Mouse (Mus musculus) kidney, embryonic 16.5 days (tissue): ENCODE results near the gene Clmp. TPM values are rescaled to one million over a fixed set of nuclear protein-coding genes. Genes with fewer than 3 reads are reported as not detected.

ENCODE experiments used
- ATAC-seq: fragments of 200-750 bp; cut with Nextera tagmentation; 2 replicates; pipeline ENCODE4 v1.8.0; 2017; ENCODE audit warnings: moderate TSS enrichment; ENCODE audit not compliant: low FRiP score, low TSS enrichment
- H3K27ac ChIP-seq: fragments of 300-500 bp; sonication (generic); 2 replicates; pipeline ENCODE4 v1.5.1; 2014; ENCODE audit warnings: low read length
- H3K27me3 ChIP-seq: fragments of 300-500 bp; sonication (generic); 2 replicates; pipeline ENCODE4 v1.6.1; 2014; ENCODE audit warnings: low read length, control low read depth, mixed read lengths; ENCODE audit not compliant: insufficient read depth
- H3K36me3 ChIP-seq: fragments of 300-500 bp; sonication (generic); 2 replicates; pipeline ENCODE4 v1.6.1; 2014; ENCODE audit warnings: low read length, control low read depth, mixed read lengths; ENCODE audit not compliant: insufficient read depth
- H3K4me1 ChIP-seq: fragments of 300-500 bp; sonication (generic); 2 replicates; pipeline ENCODE4 v1.6.1; 2014; ENCODE audit warnings: low read length, control low read depth, mixed read lengths; ENCODE audit not compliant: insufficient read depth
- H3K4me2 ChIP-seq: fragments of 300-500 bp; sonication (generic); replicated peaks from 2 replicates; pipeline ENCODE4 v1.6.1; 2014; ENCODE audit warnings: low read depth, low read length
- H3K4me3 ChIP-seq: fragments of 300-500 bp; sonication (generic); 2 replicates; pipeline ENCODE4 v1.5.1; 2014; ENCODE audit warnings: mild to moderate bottlenecking, low read length
- H3K9ac ChIP-seq: fragments of 300-500 bp; sonication (generic); replicated peaks from 2 replicates; pipeline ENCODE4 v1.6.1; 2014; ENCODE audit warnings: low read length
- H3K9me3 ChIP-seq: fragments of 300-500 bp; sonication (generic); 2 replicates; pipeline ENCODE4 v1.6.1; 2016; ENCODE audit warnings: low read length, control low read depth
- WGBS: fragments of 180-500 bp; shearing (Covaris S2); extraction: QIAGEN DNeasy Blood & Tissue Kit; methylation state at CpG from one replicate; pipeline ENCODE4 v1.1.7; 2014; 5-methylcytosine and 5-hydroxymethylcytosine counted together
- polyA plus RNA-seq: library from polyadenylated mRNA; unstranded; fragments of >200 nt; fragmentation: Nextera tagmentation; extraction: Ambion mirVana; gene quantifications from 2 replicates; pipeline ENCODE4 v1.2.1, GENCODE M21; 2015

Gene Clmp
- polyA plus RNA-seq, 1 experiment from 2014 or later, result 28.0 TPM

- H3K4me1 ChIP-seq, result peaks cover 42% of the 10 kb centered on the region
- no peak overlapping the region for H3K27ac ChIP-seq
- no peak for ATAC-seq
- no peak overlapping the region for H3K4me2 ChIP-seq
- H3K9me3 ChIP-seq, result no peaks in the 10 kb centered on the region
- 91% methylated on average over 4 of the region's 4 CpGs for WGBS
- no peaks in the 10 kb centered on the region for H3K36me3 ChIP-seq
- no peaks in the 10 kb centered on the region for H3K27me3 ChIP-seq
- H3K9ac ChIP-seq, result no peak overlapping the region
- no peak overlapping the region for H3K4me3 ChIP-seq
Measured at GRCm38 (mm10) chr9:40727140-40727823, 41.5 kb downstream of the Clmp start.

GRCm38 (mm10) chr9:40727824-40728495 lies 42.2 kb downstream of the Clmp start:
- Histone ChIP-seq H3K27me3 (no peaks in the 10 kb centered on the region), H3K4me1 (peaks cover 39% of the 10 kb centered on the region), H3K4me2 (no peak overlapping the region), H3K9me3 (no peaks in the 10 kb centered on the region), H3K36me3 (no peaks in the 10 kb centered on the region), H3K9ac (no peak overlapping the region), H3K4me3 (no peak overlapping the region), H3K27ac (peak overlapping the region; percentile 25)
- 73% methylated on average over 7 of the region's 7 CpGs for WGBS
- ATAC-seq, result no peak

- ATAC-seq, result no peak
- peak overlapping the region; percentile 59 for H3K9ac ChIP-seq
- whole genome bisulfite sequencing, result 38% methylated on average over 12 of the region's 12 CpGs
- no peaks in the 10 kb centered on the region for H3K36me3 ChIP-seq
- no peaks in the 10 kb centered on the region for H3K9me3 ChIP-seq
- no peaks in the 10 kb centered on the region for H3K27me3 ChIP-seq
- H3K4me2 ChIP-seq, result peak overlapping the region; percentile 67
- peak overlapping the region; percentile 92 for H3K27ac ChIP-seq
- peaks cover 18% of the 10 kb centered on the region for H3K4me1 ChIP-seq
- H3K4me3 ChIP-seq, result peak overlapping the region; percentile 42
Measured at GRCm38 (mm10) chr9:40730302-40730700, 44.5 kb downstream of the Clmp start.

- Histone ChIP-seq H3K27ac (peak overlapping the region; percentile 92), H3K27me3 (no peaks in the 10 kb centered on the region), H3K4me3 (peak overlapping the region; percentile 42), H3K9ac (peak overlapping the region; percentile 59), H3K4me2 (peak overlapping the region; percentile 67), H3K36me3 (no peaks in the 10 kb centered on the region), H3K4me1 (peaks cover 17% of the 10 kb centered on the region), H3K9me3 (no peaks in the 10 kb centered on the region)
- WGBS, result under 1% methylated on average over 35 of the region's 35 CpGs
- peak; percentile 96 for ATAC-seq
Measured at GRCm38 (mm10) chr9:40730701-40731590, 45.2 kb downstream of the Clmp start.

- WGBS, result 5% methylated on average over 7 of the region's 7 CpGs
- ATAC-seq, result no peak
- Histone ChIP-seq H3K4me3 (peak overlapping the region; percentile 42), H3K9ac (peak overlapping the region; percentile 59), H3K27ac (peak overlapping the region; percentile 92), H3K36me3 (no peaks in the 10 kb centered on the region), H3K9me3 (no peaks in the 10 kb centered on the region), H3K27me3 (no peaks in the 10 kb centered on the region), H3K4me2 (peak overlapping the region; percentile 67), H3K4me1 (peaks cover 17% of the 10 kb centered on the region)
Measured at GRCm38 (mm10) chr9:40731591-40732048, 45.9 kb downstream of the Clmp start.

- H3K9ac ChIP-seq, result no peak overlapping the region
- H3K4me2 ChIP-seq, result peak overlapping the region; percentile 67
- WGBS, result 21% methylated on average over 2 of the region's 2 CpGs
Measured at GRCm38 (mm10) chr9:40732302-40732701, 46.5 kb downstream of the Clmp start.

GRCm38 (mm10) chr9:40737117-40737516 lies 51.4 kb downstream of the Clmp start:
- Histone ChIP-seq H3K27me3 (no peaks in the 10 kb centered on the region), H3K9ac (no peak overlapping the region), H3K4me1 (0 out of 2 replicates have a peak, but pooled peaks cover 4% of the 10 kb centered on the region), H3K4me3 (no peak overlapping the region), H3K36me3 (no peaks in the 10 kb centered on the region), H3K27ac (no peak overlapping the region), H3K9me3 (no peaks in the 10 kb centered on the region), H3K4me2 (no peak overlapping the region)
- no peak for ATAC-seq
- WGBS, result 87% methylated on average over 6 of the region's 6 CpGs

More at GRCm38 (mm10) chr9:40732302-40732701, 46.5 kb downstream of the Clmp start:
- ATAC-seq, result no peak
- Histone ChIP-seq H3K4me1 (peaks cover 17% of the 10 kb centered on the region), H3K4me3 (no peak overlapping the region), H3K9me3 (no peaks in the 10 kb centered on the region), H3K27ac (peak overlapping the region; percentile 56; the same call in 1 of the 2 replicates), H3K36me3 (no peaks in the 10 kb centered on the region), H3K27me3 (no peaks in the 10 kb centered on the region)

- H3K4me1 ChIP-seq, result peaks cover 15% of the 10 kb centered on the region
- H3K9ac ChIP-seq, result no peak overlapping the region
- 0 out of 2 replicates have a peak overlapping the region, but pooled peaks have one; percentile 11 for H3K27ac ChIP-seq
- H3K4me3 ChIP-seq, result no peak overlapping the region
- H3K27me3 ChIP-seq, result no peaks in the 10 kb centered on the region
- H3K9me3 ChIP-seq, result no peaks in the 10 kb centered on the region
- no peaks in the 10 kb centered on the region for H3K36me3 ChIP-seq
- H3K4me2 ChIP-seq, result no peak overlapping the region
- ATAC-seq, result no peak
- WGBS, result 29% methylated on average over 7 of the region's 7 CpGs
Measured at GRCm38 (mm10) chr9:40743525-40744034, 57.8 kb downstream of the Clmp start.

- ATAC-seq, result no peak
- WGBS, result 31% methylated on average over 3 of the region's 3 CpGs
- no peaks in the 10 kb centered on the region for H3K36me3 ChIP-seq
- H3K27me3 ChIP-seq, result no peaks in the 10 kb centered on the region
- no peak overlapping the region for H3K9ac ChIP-seq
- H3K4me1 ChIP-seq, result peaks cover 15% of the 10 kb centered on the region
- no peak overlapping the region for H3K4me2 ChIP-seq
- H3K4me3 ChIP-seq, result no peak overlapping the region
- H3K9me3 ChIP-seq, result no peaks in the 10 kb centered on the region
- H3K27ac ChIP-seq, result no peak overlapping the region
Measured at GRCm38 (mm10) chr9:40744233-40744632, 58.5 kb downstream of the Clmp start.
